Mouse (Mus musculus) heart, postnatal 36 days (tissue): Measurements from ENCODE around the gene Olfr1509. TPM values are rescaled to one million over a fixed set of nuclear protein-coding genes. Genes with fewer than 3 reads are reported as not detected.
"Not testable (repeated sequence)": the region's sequence is repeated elsewhere in the genome, so short reads cannot be mapped to it uniquely, and the experiment has no call there.

Source experiments
- DNase-seq, 2 experiments: peaks; one replicate each; pipeline ENCODE4 v3.0.0; 2021 to 2022
- intact Hi-C: fragments of 180-260 bp; cut with DNase I; formaldehyde crosslinking; loops from one replicate; pipeline ENCODE4 v1.15.1; 2025
- total RNA-seq, 2 experiments: library from RNA; stranded (reverse); gene quantifications; 2 replicates each; pipeline ENCODE4 v1.2.3; 2021

Olfr1509 gene
- total RNA-seq = not detected

DNA sequence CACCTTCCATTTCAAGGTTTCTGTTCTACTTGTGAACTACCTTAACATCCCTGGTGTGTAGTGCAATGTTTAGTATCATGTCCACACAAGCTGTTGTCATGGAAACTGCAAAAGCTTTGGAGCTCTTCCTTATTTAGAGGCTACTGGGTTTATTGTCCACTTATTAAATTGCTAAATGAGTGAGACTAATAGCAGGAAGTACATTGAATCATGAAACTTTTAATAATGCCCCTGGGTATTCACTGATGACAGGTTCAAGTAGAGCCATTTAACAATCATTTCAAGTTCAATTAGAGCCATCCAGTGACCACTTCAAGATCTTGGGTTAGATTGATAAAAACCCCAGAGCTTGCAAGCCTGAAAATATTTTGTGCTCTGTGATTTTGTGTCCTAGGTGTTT lies at the start of gene Olfr1509:
Gene Olfr1509 (plus strand): TSS at position 301 of the 400 bp plus-strand sequence.
- no peak for DNase-seq
- intact Hi-C loops = no loop called here

DNA sequence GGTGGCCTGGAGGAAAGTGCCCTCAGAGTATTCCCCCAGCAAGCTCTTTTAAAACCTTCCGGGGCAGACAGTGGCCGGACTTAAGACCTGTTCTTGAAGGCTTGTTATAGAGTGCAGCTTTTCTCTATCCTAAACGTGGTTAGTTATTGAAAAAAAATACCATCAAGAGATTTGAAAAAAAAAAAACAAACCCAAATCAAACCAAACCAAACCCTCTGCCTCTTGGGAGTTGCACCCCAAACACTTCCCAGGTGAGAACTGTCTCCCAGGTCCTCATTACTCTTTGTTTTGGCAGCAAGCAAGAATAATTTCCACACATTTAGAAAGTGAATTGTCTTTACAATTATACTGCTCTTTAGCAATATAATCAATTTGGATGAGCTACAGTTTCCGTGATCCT lies 45.5 kb upstream of the Olfr1509 start, which contains the start of gene Olfr1511:
Gene Olfr1511 (minus strand): TSS at position 101 of the 400 bp plus-strand sequence.
- no peak for DNase-seq
- intact Hi-C loops = no loop called here

DNA sequence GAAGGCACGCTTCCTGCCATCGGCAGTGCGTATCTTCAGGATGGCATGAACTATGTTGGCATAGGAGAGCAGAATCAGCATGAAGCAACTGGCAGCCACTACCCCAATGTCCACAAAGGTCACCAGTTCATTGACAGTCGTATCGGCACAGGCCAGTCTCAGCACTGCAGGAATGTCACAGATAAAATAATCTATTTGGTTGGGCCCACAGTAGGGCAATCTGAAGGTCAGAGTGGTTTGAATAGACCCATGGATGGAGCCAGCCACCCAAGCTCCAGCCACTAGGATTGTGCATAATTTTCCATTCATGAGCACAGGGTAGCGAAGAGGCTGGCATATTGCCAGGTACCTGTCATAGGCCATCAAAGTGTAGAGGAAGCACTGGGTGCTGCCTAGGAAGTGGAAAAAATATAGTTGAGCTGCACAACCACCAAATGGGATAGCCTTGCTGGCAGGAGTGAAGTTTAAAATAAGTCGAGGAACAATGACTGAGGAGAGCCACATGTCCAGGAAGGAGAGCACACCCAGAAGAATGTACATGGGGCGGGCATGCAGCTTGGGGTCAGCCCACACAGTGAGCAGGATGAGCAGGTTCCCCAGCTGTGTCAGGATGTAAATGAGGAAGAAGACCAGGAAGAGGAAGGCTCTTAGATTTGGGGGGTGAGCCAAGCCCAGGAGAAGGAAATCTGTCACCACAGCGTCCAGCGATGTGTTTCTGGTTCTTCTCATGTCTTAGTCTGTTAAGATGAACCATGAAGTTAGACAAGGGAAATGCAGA lies 32.5 kb upstream of the Olfr1509 start:
- DNase-seq, intact Hi-C loops: not testable (repeated sequence)

DNA sequence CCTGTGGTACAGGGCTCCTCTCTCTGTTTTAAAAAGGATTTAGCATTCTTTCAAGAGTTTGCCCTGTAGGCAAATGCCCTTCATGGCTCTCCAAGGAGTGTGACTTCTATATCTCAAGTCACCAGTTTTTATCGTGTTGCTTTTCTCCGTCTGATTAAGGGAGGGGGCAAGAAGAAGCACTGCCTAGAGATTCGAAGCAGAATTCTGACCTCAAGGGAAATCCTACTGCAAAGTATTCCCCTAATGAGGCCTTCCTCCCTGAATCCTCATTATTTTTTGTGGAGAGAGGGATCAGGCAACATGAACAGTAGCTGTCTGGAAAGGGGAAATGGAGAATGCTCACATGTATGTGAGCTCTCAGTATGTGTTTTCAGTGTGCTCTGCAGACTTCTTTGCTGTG lies 28.5 kb upstream of the Olfr1509 start, which contains the start of gene Olfr1510:
Gene Olfr1510 (minus strand): TSS at position 101 of the 400 bp plus-strand sequence.
- intact Hi-C loops = no loop called here
- DNase-seq = no peak

DNA sequence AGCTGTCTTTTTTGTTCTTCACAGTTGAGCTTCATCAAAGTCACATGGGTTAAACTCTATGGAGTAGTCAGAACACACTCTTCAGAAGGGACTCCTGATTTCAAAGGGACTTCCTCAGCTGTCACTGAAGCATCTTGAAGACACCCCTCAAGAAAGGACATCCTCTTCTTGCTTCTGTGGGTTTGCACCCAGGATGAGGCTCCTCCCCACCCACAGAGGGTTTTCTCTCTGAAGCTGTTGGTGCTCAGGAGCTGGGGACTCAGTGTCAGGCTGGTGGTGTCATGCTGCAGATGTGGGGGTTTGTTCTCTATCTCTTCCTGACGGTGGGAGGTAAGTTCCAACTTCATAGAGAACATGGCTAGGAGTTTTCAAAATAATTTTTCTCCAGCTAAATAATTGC lies 15.1 kb upstream of the Olfr1509 start:
- no peak for DNase-seq
- intact Hi-C loops = no loop called here

DNA sequence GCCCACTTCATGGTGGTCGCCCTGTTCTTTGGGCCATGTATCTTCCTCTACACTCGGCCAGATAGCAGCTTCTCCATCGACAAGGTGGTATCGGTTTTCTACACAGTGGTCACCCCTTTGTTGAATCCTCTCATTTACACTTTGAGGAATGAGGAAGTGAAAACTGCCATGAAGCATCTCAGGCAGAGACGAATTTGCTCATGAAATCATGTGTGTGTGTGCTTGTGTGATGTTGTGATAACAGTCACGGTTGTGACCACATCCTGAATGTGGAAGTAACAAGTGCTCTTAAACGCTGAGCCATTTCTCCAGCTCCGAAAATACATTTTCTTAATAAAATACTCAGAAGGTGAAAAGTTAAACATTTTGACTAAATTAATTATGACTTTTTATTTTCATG lies 8.3 kb downstream of the Olfr1509 start:
- no peak for DNase-seq
- intact Hi-C loops = no loop called here

DNA sequence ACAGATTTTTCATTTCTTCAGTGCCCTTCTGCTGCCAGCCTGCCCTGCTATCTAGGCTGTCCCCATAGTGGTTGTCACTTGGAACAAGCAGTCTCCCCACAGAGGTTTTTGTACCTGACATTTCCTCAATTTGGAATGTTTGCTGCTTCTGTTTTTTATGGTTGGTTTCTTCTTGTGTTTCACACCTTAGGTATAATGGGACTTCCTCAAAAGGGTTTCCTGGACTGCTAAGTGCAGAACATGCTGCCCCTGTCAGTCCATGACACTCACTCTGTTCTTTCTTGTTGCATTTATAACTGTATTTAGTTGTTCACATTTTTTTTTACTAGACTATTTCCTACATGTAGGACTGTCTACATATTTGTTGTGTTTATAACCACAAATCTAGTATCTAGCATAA lies 19.1 kb downstream of the Olfr1509 start:
- intact Hi-C loops = no loop called here
- no peak for DNase-seq

DNA sequence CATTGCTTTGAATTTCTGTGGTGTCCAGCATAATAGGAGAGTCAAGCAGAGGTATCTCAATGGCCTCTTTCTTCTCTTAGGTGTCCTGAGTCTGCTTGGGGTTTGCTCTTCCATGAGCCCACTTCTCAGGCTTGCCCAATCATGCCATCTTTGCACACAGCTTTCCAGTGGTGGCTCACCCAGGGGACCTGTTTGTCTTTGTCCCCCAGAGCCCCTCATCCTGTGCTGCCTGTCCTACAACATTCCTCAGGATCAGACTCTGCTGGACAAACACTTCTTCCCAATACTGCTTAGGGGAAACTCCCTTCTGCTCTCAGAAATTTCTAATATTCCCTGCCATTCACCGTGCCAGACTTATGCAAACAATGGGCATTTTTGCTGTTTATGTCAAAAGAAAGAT lies 22.9 kb downstream of the Olfr1509 start:
- intact Hi-C loops = no loop called here
- DNase-seq = no peak

DNA sequence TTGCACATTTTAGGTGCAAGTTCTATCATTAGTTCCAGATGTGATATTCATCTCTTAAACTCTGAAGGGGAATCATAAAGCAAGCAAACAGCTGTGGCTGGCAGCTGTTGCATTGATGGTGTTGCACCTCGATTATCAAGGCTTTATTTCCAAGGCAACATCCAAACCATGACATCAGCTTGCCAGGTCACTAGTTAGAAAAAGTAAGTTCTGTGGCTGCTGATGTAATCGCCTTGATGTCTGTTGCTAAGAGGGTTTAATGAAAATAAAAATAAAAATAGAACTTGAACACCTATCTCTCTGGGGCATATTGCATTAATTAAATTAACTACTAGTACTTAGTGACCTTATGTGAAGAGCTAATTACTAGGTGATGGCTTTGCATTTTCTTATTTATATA lies 24.6 kb downstream of the Olfr1509 start, which contains the start of gene Olfr1508:
Gene Olfr1508 (minus strand): TSS at position 101 of the 400 bp plus-strand sequence.
- intact Hi-C loops = no loop called here
- DNase-seq = no peak

DNA sequence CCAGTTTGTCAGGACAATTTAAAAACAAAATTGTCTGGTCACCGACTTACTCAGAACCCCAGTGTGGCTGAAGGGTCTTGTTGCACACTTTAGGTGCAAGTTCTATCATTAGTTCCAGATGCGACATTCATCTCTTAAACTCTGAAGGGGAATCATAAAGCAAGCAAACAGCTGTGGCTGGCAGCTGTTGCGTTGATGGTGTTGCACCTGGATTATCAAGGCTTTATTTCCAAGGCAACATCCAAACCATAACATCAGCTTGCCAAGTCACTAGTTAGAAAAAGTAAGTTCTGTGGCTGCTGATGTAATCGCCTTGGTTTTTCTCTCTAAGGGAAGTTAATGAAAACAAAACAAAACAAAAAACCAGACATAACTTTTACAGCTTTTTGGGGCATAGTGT lies 52.7 kb downstream of the Olfr1509 start, which contains the start of gene Olfr1507:
Gene Olfr1507 (minus strand): TSS at position 234 of the 400 bp plus-strand sequence.
- intact Hi-C loops = no loop called here
- DNase-seq = no peak

Other genes starting within 250 kb of the Olfr1509 start
- gene Supt16, start 245.6 kb upstream of the Olfr1509 start, total RNA-seq = 10 to 100 TPM; 21.7 to 25.5 TPM
- 10 to 100 TPM; 38.6 to 43.2 TPM for gene Chd8, start 185.2 kb upstream of the Olfr1509 start, total RNA-seq
- 10 to 100 TPM; 35.7 to 38.8 TPM for gene Tox4, start 163.8 kb upstream of the Olfr1509 start, total RNA-seq
- gene Rab2b, start 163.4 kb upstream of the Olfr1509 start, total RNA-seq = 1 to 10 TPM; 4.1 to 7.2 TPM
- gene Mettl3, start 137.9 kb upstream of the Olfr1509 start, total RNA-seq = 10 to 100 TPM; 16.5 to 18.1 TPM
- 1 to 10 TPM; 2.0 to 2.4 TPM for gene Sall2, start 114.2 kb upstream of the Olfr1509 start, total RNA-seq
- gene Olfr1513, start 86.6 kb upstream of the Olfr1509 start, total RNA-seq = not detected
- not detected for gene Olfr1512, start 63.8 kb upstream of the Olfr1509 start, total RNA-seq
- gene Olfr1511, start 45.6 kb upstream of the Olfr1509 start, total RNA-seq = not detected
- gene Olfr1510, start 28.6 kb upstream of the Olfr1509 start, total RNA-seq = not detected
- gene Olfr1508, start 24.5 kb downstream of the Olfr1509 start, total RNA-seq = not detected
- not detected for gene Olfr1507, start 52.8 kb downstream of the Olfr1509 start, total RNA-seq